Mouse (Mus musculus) forebrain, embryonic 15.5 days (tissue): ENCODE results near the gene Fcgr2b. TPM values are rescaled to one million over a fixed set of nuclear protein-coding genes. Genes with fewer than 3 reads are reported as not detected.
"Not testable (repeated sequence)": the region's sequence is repeated elsewhere in the genome, so short reads cannot be mapped to it uniquely, and the experiment has no call there.

Experiments
- ATAC-seq: fragments of 200-750 bp; cut with Nextera tagmentation; replicated peaks from 2 replicates; pipeline ENCODE4 v1.8.0; 2017; ENCODE audit warnings: mild to moderate bottlenecking, moderate TSS enrichment, moderate library complexity
- H3K27ac ChIP-seq: fragments of 300-500 bp; sonication (generic); replicated peaks from 2 replicates; pipeline ENCODE4 v1.5.1; 2015; ENCODE audit warnings: mild to moderate bottlenecking, inconsistent platforms
- H3K27me3 ChIP-seq: fragments of 300-500 bp; sonication (generic); 2 replicates; pipeline ENCODE4 v1.6.1; 2015; ENCODE audit warnings: inconsistent platforms
- H3K36me3 ChIP-seq: fragments of 300-500 bp; sonication (generic); 2 replicates; pipeline ENCODE4 v1.6.1; 2015; ENCODE audit warnings: mild to moderate bottlenecking, inconsistent platforms
- H3K4me1 ChIP-seq: fragments of 300-500 bp; sonication (generic); 2 replicates; pipeline ENCODE4 v1.6.1; 2015; ENCODE audit warnings: inconsistent platforms
- H3K4me2 ChIP-seq: fragments of 300-500 bp; sonication (generic); replicated peaks from 2 replicates; pipeline ENCODE4 v1.6.1; 2015; ENCODE audit warnings: mild to moderate bottlenecking, inconsistent platforms
- H3K4me3 ChIP-seq: fragments of 300-500 bp; sonication (generic); 2 replicates; pipeline ENCODE4 v1.5.1; 2015; ENCODE audit warnings: mild to moderate bottlenecking, inconsistent platforms
- H3K9ac ChIP-seq: fragments of 300-500 bp; sonication (generic); replicated peaks from 2 replicates; pipeline ENCODE4 v1.6.1; 2015; ENCODE audit warnings: mild to moderate bottlenecking, inconsistent platforms
- H3K9me3 ChIP-seq: fragments of 300-500 bp; sonication (generic); 2 replicates; pipeline ENCODE4 v1.6.1; 2016; ENCODE audit warnings: inconsistent platforms
- WGBS: fragments of 180-500 bp; shearing (Covaris S2); methylation state at CpG from one replicate; pipeline ENCODE4 v1.1.7; 2015; ENCODE audit warnings: mixed read lengths; 5-methylcytosine and 5-hydroxymethylcytosine counted together
- polyA plus RNA-seq: library from polyadenylated mRNA; unstranded; fragments of >200 nt; fragmentation: Nextera tagmentation; extraction: Ambion mirVana; gene quantifications from 2 replicates; pipeline ENCODE4 v1.2.1, GENCODE M21; 2015

Gene Fcgr2b
- polyA plus RNA-seq, 1 experiment from 2014 or later, result 1.0 TPM

DNA sequence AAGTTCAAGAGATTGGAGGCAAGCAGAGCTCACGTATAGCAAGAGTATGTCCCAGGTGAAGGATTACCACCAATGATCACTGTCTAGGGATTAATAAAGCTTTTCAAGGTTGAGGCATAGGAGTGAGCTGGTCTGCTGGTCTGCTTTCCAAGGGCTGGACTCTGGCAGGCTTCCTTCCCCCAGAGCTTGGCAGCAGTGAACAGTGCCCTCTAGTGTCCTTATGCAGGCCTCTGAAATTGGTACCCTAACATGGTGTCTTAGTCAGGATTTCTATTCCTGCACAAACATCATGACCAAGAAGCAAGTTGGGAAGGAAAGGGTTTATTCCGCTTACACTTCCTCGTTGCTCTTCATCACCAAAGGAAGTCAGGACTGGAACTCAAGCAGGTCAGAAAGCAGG, 20.4 kb upstream of the Fcgr2b start:
- Histone ChIP-seq H3K27me3 (no peaks in the 10 kb centered on the region), H3K36me3 (no peaks in the 10 kb centered on the region), H3K4me3 (no peak overlapping the region), H3K4me2 (no peak overlapping the region), H3K27ac (no peak overlapping the region), H3K4me1 (no peaks in the 10 kb centered on the region), H3K9ac (no peak overlapping the region), H3K9me3 (no peaks in the 10 kb centered on the region)
- no peak for ATAC-seq
- WGBS, result 52% methylated on average over 3 of the region's 3 CpGs

DNA sequence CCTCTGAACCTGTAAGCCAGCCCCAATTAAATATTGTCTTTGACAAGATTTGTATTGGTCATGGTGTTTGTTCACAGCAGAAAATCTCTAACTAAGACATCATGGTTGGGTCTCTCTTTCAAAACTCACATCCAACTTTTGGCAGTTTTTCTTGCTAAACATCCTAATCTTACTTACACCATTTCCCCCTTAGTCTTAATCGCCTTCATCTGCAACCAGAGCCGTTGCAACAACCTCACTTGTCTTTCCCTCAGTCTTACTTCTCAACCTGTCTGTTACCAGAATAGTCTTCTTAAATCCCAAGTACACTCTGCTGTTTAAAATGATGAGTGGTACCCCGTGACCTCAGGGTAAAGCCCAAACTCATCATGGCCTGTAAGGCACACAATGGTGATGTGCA, 19.7 kb upstream of the Fcgr2b start:
- no peak overlapping the region for H3K4me2 ChIP-seq
- no peak overlapping the region for H3K27ac ChIP-seq
- ATAC-seq, result no peak
- no peak overlapping the region for H3K4me3 ChIP-seq
- no peaks in the 10 kb centered on the region for H3K27me3 ChIP-seq
- no peaks in the 10 kb centered on the region for H3K4me1 ChIP-seq
- no peaks in the 10 kb centered on the region for H3K36me3 ChIP-seq
- 83% methylated on average over 3 of the region's 3 CpGs for WGBS
- H3K9me3 ChIP-seq, result no peaks in the 10 kb centered on the region
- no peak overlapping the region for H3K9ac ChIP-seq

DNA sequence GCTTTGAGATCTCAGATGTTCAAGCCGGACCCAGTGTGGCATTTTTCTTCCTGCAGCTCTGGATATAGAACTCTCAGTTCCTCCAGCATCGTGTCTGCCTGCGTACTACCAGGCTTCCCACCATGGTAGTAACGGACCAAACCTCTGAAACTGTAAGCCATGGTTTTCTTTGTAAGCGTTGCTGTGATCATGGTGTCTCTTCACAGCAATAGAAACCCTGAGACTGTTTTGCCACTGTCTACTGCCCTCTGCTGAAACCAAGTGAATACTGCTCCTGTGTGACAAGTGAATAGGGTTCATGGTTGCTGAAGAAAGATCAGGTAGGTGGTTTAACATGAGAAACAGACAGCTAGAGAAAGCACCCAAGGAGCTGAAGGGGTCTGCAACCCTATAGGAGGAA, 16.2 kb upstream of the Fcgr2b start:
- Histone ChIP-seq H3K4me1 (no peaks in the 10 kb centered on the region), H3K27ac (no peak overlapping the region), H3K4me2 (no peak overlapping the region), H3K27me3 (no peaks in the 10 kb centered on the region), H3K9me3 (no peaks in the 10 kb centered on the region), H3K36me3 (no peaks in the 10 kb centered on the region), H3K9ac (no peak overlapping the region), H3K4me3 (no peak overlapping the region)
- WGBS, result 68% methylated on average over 5 of the region's 5 CpGs
- ATAC-seq, result no peak

DNA sequence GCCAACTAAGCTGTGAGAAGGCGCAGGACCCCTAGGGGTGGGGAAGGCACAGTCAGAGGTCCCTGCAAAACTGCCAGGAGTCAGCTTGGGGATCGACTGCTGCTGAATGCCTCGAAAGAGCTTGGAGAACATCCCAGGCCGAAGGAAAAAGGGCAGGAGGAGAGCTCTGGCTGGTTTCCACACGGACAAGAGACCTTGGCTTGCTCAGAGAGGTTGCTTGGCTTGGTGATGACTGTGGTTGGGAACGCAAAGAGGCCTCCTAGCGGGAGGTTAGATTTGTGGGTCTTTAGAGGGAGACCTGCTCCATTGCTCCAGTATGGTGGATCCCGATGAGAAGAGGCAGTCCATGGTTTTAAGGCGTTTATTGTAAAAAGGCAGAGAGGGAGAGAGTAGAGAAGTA, 13.3 kb upstream of the Fcgr2b start:
- 80% methylated on average over 9 of the region's 9 CpGs for WGBS
- Histone ChIP-seq H3K27me3 (no peaks in the 10 kb centered on the region), H3K27ac (no peak overlapping the region), H3K9ac (no peak overlapping the region), H3K4me3 (no peak overlapping the region), H3K4me1 (no peaks in the 10 kb centered on the region), H3K36me3 (no peaks in the 10 kb centered on the region), H3K4me2 (no peak overlapping the region), H3K9me3 (no peaks in the 10 kb centered on the region)
- no peak for ATAC-seq

DNA sequence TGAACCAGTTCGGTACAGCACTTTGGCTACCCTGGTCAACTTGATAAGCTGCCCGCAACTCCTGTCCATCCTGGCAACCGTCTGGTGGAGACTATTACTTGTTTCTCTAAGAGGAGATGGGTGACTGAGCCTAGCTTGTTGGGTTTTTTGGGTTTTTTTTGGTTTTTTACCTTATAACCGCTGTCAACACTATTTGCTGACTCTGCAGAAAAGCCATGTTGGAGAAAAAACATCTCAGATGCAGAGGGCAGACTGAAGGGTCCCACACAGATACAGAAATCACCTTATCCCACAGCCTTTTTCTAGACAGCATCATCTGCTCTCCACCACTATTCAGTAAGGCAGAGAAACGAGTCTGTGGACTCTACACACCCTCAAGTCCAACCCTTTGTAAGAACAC, 9.5 kb upstream of the Fcgr2b start:
- 85% methylated on average over 5 of the region's 5 CpGs for WGBS

DNA sequence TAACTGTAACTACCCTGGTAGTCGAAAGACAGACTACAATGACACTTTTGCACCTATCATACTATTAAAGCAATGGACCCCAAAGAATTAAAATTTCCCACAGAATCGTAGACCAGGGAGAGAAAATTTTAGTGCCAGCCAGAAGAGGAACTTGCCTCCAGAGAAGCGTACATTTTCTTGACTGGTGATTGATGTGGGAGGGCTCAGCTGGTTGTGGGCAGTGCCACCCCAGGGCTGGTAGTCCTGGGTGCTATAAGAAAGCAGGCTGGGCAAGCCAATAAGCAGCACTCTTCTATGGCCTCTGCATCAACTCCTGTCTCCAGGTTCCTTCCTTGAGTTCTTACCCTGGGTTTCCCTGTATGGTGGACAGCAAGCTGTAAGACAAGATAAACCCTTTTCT, 8.7 kb upstream of the Fcgr2b start:
- Histone ChIP-seq H3K27me3 (no peaks in the 10 kb centered on the region), H3K9ac (no peak overlapping the region), H3K4me1 (no peaks in the 10 kb centered on the region), H3K4me2 (no peak overlapping the region), H3K36me3 (no peaks in the 10 kb centered on the region), H3K27ac (no peak overlapping the region), H3K4me3 (no peak overlapping the region), H3K9me3 (no peaks in the 10 kb centered on the region)
- ATAC-seq, result no peak
- WGBS, result 86% methylated on average over 3 of the region's 3 CpGs

More for the DNA sequence above, 9.5 kb upstream of the Fcgr2b start:
- no peak overlapping the region for H3K4me3 ChIP-seq
- no peaks in the 10 kb centered on the region for H3K36me3 ChIP-seq
- no peaks in the 10 kb centered on the region for H3K9me3 ChIP-seq
- no peak for ATAC-seq
- H3K4me2 ChIP-seq, result no peak overlapping the region
- H3K27ac ChIP-seq, result no peak overlapping the region
- H3K4me1 ChIP-seq, result no peaks in the 10 kb centered on the region
- no peaks in the 10 kb centered on the region for H3K27me3 ChIP-seq
- H3K9ac ChIP-seq, result no peak overlapping the region

DNA sequence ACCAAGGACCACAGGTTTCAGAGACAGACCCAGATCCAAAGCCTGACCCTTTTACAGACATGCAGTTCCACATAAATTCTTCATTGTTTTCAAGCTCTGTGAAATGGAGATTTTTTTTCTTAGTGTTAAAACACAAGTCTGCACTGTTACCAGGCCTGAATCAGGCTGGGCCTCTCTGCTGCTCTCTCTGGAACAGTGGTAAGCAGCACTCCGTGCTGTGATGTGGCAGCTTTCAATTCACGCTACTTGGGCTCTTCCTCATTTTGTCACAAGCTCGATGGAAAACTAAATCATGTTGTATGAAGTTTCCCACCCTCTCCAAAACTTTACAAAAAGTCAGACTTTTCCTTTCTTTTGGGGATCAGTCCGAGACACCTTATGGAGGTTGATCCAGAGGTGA, 6.7 kb upstream of the Fcgr2b start:
- Histone ChIP-seq H3K4me1 (no peaks in the 10 kb centered on the region), H3K4me3 (no peak overlapping the region), H3K9ac (no peak overlapping the region), H3K27me3 (no peaks in the 10 kb centered on the region), H3K4me2 (no peak overlapping the region), H3K9me3 (no peaks in the 10 kb centered on the region), H3K36me3 (no peaks in the 10 kb centered on the region), H3K27ac (no peak overlapping the region)
- ATAC-seq, result no peak
- WGBS, result 77% methylated on average over 4 of the region's 4 CpGs

DNA sequence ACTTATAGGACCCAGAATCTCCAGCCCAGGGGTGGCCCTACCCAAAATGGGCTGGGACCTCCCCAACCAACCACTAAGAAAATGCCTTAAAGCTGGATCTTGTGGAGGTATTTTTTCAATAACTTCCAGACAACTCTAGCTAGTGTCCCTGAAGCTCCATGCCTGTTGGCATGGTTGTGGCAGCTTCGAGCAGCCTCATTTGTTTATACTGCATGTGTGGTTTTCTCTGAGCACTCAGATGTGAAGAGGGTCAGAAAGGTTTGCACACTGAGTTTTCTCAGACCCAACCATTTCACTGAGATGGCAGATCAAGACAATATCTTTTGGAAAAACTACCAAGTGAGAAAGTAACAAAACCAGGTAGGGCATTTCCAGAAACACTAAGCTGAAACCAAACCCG, 6.0 kb upstream of the Fcgr2b start:
- 87% methylated on average over 2 of the region's 2 CpGs for WGBS
- H3K4me3 ChIP-seq, result no peak overlapping the region

DNA sequence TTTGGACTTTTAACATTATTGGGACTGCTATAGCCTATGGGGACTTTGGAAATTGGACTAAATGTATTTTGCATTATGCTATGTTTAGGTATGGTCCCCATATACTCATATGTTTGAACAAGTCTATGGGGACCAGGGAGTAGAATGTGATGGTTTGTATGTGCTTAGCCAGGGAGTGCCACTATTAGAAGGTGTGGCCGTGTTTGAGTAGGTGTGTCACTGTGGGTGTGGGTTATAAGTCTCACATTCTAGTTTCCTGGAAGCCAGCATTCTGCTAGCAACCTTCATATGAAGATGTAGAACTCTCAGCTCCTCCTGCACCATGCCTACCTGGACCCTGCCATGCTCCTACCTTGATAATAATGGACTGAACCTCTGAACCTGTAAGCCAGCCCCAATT, 5.3 kb upstream of the Fcgr2b start:
- H3K27ac ChIP-seq, H3K9ac ChIP-seq, ATAC-seq, H3K36me3 ChIP-seq, H3K9me3 ChIP-seq, H3K4me3 ChIP-seq, H3K4me1 ChIP-seq, H3K27me3 ChIP-seq, H3K4me2 ChIP-seq: not testable (repeated sequence)
- 81% methylated on average over 1 of the region's 1 CpGs for WGBS

More for the DNA sequence above, 6.0 kb upstream of the Fcgr2b start:
- H3K27ac ChIP-seq, result no peak overlapping the region
- H3K4me2 ChIP-seq, result no peak overlapping the region
- ATAC-seq, result no peak
- H3K9me3 ChIP-seq, result no peaks in the 10 kb centered on the region
- no peaks in the 10 kb centered on the region for H3K27me3 ChIP-seq
- H3K36me3 ChIP-seq, result no peaks in the 10 kb centered on the region
- no peaks in the 10 kb centered on the region for H3K4me1 ChIP-seq
- no peak overlapping the region for H3K9ac ChIP-seq

DNA sequence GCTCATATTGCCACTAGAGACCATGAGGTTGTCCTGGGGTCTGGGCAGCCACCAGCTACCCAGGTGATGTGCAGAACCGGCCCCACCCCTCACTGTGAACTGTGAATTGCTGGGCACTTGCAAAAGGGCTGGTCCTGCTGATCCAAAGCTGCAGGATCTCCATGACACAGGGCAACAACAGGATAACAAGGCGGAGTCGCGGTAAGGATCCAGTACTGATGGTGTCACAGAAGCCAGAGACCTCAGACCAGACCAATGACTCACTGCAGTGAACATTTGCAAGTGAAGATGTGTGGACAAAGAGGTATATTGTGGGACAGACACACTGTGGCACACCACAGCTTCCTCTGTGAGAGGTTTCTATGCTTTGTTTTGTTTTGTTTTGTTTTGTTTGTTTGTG, 2.3 kb upstream of the Fcgr2b start:
- H3K9me3 ChIP-seq, result no peaks in the 10 kb centered on the region
- 90% methylated on average over 4 of the region's 4 CpGs for WGBS
- no peak overlapping the region for H3K27ac ChIP-seq
- no peaks in the 10 kb centered on the region for H3K27me3 ChIP-seq
- no peaks in the 10 kb centered on the region for H3K4me1 ChIP-seq
- H3K4me2 ChIP-seq, result no peak overlapping the region
- H3K36me3 ChIP-seq, result no peaks in the 10 kb centered on the region
- no peak overlapping the region for H3K4me3 ChIP-seq
- ATAC-seq, result no peak
- no peak overlapping the region for H3K9ac ChIP-seq

DNA sequence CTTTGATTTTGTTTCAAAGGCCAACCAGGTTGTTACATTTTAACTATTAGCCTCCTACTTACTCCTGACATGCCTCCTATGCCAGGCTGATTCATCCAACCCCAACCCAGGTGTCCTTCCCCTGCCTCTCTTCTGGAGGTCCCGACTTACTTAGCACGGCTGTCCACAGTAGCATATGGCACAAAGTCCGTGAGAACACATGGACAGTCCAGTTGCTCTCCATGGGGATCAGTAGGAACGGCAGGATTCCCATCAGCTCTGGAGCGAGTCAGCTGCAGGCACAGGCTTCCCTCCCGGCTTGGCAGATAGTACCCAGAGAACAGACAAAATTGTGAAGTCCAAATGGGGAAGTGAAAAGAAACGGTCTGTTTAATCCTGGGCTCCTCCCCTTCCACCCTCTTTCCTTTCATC, 591 bp downstream of the Fcgr2b start:
- 75% methylated on average over 7 of the region's 7 CpGs for WGBS
- Histone ChIP-seq H3K9me3 (no peaks in the 10 kb centered on the region), H3K4me1 (no peaks in the 10 kb centered on the region), H3K27me3 (no peaks in the 10 kb centered on the region), H3K9ac (no peak overlapping the region), H3K36me3 (no peaks in the 10 kb centered on the region), H3K4me3 (no peak overlapping the region), H3K4me2 (no peak overlapping the region), H3K27ac (no peak overlapping the region)
- no peak for ATAC-seq

DNA sequence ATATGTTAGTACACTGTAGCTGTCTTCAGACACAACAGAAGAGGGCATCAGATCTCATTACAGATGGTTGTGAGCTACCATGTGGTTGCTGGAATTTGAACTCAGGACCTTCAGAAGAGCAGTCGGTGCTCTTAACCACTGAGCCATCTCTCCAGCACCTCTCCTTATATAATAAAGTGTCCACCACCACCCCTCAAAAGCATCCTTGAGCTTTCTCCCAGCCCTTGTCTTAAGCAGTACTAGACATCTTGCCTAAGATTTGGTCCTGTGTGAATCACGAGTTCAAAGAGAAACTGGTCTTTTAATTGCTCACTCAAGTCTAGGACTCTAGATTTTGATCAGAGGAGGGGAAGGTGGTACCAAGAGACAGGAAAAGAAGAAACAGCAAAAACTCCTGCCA, 997 bp downstream of the Fcgr2b start:
- H3K27ac ChIP-seq, H3K27me3 ChIP-seq, H3K9ac ChIP-seq, H3K9me3 ChIP-seq, ATAC-seq, H3K36me3 ChIP-seq, H3K4me3 ChIP-seq, H3K4me1 ChIP-seq, H3K4me2 ChIP-seq: not testable (repeated sequence)
- WGBS, result 84% methylated on average over 2 of the region's 2 CpGs

DNA sequence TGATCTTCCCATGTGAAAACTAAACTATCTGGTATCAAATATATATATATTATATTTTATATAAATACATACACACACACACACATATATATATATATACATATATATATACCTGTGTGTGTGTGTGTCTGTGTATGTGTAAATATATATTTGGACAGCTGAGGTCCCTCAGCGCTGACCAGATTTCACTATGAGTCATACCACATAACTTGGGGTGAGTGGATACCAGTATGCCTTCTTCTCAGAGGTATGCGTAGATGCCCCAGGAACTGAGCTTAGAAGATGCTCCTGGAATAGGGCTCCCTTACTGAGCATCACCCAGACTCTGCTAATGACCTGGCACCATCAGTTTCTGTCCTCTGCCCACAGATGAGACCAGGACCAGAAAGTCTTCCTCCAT, 1.6 kb downstream of the Fcgr2b start:
- no peak for ATAC-seq
- Histone ChIP-seq H3K9ac (no peak overlapping the region), H3K9me3 (no peaks in the 10 kb centered on the region), H3K36me3 (no peaks in the 10 kb centered on the region), H3K27ac (no peak overlapping the region), H3K4me2 (no peak overlapping the region), H3K4me1 (no peaks in the 10 kb centered on the region), H3K27me3 (no peaks in the 10 kb centered on the region), H3K4me3 (no peak overlapping the region)
- WGBS, result 96% methylated on average over 2 of the region's 2 CpGs
